Mouse (Mus musculus): ENCODE results near the gene Grb10.

Gene Grb10

DNA sequence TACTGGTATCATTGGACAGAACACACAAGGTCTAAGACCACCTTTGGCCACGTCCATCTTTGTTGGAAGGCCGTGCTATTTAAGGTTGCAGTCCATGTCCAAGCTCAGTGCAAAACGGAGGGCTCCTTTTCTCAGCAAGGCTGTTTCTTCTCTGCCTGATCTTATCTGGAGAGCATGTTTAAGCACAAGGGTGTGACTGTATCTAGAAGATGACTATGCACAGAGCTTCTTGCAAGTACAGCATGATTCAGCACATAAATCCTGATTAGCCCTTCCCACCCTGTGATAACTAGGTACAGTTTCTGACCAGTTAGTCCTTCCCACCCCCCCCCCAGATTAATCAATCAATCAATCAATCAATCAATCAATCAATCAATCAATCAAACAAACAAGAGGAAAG is 115.1 kb downstream of the Grb10 start:
- in situ Hi-C loops (cut with MboI, MseI): no loop called here

DNA sequence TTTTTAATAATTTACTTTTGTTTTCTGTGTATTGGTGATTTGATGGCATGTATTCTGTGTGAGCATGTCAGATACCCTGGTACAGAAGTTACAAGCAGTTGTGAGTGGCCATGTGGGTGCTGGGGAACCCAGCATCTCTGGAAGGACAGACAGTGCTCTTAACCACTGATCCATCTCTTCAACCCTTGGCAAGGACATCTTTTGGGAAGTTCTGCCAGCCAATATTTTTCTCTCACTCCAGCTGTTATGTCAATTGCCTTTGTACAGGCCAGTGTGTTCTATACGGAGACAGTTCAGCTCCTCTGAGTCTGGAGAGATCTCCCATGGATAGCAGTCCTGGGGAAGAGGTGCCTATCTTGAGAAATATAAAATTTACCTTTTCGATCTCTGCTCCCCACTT is 116.4 kb downstream of the Grb10 start:
- in situ Hi-C loops (cut with MboI, MseI): no loop called here

DNA sequence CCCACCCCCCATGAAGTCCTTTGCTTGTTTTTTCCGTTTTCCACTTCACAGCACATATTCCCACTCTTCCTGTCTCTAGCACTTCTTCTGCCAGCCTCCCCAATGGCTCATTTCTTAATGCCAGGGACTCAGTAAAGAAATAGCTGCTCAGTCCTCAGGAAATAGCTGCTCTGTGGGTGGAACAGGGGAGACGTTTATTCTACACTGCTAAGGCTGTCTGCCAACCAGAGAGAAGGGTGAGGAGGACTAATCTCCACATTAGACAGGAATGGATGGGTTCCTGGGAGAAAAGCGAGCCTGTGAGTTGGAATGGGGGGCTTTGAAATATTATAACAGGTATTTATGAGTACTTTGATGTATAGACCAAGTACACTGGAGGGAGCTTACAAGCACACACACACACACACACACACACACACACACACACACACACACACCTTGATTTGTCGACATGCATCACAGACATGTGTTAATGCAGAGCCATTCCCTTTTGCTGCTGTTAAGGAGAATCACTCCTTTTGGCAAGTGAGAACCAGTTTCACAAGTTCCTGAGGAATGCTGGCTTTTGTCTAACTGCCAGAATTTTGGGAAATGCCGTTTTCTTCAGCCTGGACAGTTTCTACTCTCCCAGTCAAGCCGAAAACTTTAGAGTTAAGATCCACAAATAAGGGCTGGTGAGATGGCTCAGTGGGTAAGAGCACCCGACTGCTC is 130.6 kb downstream of the Grb10 start:
- in situ Hi-C loops (cut with MboI, MseI): no loop called here

DNA sequence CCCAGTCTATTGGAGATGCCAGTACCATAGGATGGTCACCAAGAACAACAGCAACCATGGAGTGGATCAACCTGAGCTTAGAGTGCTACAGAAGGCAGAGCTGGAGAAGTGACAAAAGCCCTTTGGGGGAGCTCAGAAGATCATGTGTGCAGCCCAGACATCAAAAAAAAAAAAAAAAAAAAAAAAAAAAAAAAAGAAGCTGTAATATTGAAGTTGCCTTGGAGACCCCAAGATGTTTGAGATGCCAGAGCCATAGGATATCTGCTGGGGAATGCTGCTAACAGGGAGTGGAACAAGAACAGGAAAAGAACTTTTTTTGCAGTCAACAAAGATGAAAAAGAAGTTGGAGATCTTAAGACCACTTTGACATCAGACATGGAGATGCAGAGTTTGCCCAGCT is 133.0 kb downstream of the Grb10 start:
- in situ Hi-C loops (cut with MboI, MseI): no loop called here

DNA sequence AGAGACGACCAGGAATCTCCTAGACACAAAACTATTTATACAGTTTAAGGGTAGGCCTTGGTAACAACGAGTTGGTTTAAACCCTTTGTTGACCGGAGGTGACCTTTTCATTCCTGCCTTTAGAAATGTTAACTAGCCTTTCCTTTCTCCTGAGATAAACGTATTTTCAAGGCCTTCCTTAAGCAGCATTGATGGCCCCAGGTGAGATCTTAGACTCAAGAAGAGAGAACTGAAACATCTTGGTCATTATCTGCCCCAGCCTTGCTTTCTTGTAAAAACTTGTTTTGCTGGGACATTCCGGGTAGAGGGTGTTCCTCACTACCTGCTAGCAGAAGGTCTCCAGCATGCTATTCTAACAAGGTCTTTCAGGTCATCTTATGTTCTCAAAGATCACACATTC is 133.5 kb downstream of the Grb10 start:
- in situ Hi-C loops (cut with MboI, MseI): no loop called here

DNA sequence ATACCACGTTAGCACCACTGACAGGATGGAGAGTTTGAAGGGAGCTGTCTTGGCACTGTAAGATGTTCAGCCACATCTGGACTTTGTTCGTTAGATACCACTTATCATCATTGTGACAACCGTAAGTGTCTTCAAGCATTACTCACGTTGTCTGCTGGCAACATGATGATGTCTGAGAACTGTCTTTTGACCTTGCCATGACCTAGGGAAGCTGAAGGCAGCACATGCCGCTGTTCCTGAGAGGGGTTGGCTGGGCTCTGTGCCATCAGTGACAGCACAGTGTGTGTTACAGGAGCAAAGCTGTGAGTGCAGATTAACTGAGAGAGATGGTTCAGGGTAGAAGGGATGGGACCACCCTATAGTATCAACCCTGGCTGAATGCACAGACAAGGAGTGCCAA is 137.0 kb downstream of the Grb10 start:
- in situ Hi-C loops (cut with MboI, MseI): no loop called here

DNA sequence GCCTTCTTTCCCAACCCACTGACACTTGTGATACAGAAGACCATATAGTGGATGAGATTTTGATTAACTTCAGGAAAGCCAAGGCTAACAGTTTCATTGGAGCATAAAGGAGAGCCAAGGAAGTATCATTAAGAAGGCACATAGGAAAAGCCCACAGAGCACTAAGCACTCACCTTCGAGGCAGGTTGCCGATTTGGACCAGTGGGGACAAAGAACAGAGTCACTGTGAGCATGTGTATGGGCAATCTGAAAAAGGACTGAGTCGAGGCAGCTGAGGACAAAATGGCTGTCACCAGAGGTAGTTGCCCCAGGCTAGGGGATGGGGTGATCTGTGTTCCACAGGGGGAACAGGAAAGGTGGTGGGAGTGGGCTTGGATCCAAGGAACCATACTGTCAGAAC is 140.0 kb downstream of the Grb10 start:
- in situ Hi-C loops (cut with MboI, MseI): no loop called here

DNA sequence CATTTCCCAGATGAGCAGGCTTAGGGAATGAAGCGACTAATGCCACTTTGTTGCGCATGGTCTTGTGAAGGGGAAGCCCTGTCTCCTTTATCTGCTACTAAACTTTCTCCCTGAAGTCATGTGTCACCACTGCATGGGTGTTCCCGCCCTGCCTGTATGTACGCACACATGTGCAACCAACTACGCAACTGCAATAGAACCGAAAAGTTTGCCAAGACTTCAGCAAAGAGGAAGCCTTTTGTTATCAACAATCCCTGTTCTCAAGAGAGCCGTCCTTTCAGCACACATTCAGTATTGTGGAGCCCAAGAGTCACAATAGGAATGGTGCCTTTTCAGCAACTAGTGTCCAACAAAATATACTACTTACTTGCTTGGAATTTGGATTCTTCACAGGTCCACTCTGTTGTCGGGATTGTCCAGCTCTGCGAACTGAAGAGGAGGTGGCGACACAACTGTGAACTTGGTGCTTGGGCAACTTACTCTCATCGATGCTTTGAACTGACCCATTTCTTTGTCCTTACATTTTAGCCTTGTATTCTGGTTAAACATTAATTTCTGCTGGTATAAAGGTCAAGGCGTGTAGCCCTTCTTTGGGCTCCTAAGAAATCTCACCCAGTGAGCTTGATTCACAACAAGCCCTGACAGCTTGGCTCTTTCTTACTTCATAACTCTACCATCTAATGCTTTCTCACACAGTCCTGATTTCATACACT is 140.7 kb downstream of the Grb10 start, which contains the start of gene Ddc:
Gene Ddc (minus strand): TSS at position 500 of the 713 bp plus-strand sequence.
- in situ Hi-C loops (cut with MboI, MseI): no loop called here

DNA sequence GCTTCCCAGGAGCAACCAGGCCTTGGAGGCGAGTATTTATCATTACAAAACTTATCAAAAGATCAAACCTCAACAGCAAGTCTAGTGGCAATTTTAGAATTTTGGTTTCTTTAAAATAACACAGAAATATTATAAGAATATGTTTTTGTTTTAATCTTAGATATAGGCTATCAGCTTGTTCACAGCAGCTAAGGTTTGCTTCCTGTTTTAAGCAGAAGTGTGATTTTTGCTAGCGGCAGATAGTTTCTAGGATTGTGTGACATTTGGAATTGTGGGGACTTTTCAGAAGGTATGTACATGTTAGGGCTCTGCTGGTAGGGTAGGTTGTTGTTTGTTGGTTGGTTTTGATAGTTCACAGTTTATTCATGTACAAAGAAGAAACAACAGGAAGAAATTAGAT is 143.0 kb downstream of the Grb10 start:
- in situ Hi-C loops (cut with MboI, MseI): no loop called here

DNA sequence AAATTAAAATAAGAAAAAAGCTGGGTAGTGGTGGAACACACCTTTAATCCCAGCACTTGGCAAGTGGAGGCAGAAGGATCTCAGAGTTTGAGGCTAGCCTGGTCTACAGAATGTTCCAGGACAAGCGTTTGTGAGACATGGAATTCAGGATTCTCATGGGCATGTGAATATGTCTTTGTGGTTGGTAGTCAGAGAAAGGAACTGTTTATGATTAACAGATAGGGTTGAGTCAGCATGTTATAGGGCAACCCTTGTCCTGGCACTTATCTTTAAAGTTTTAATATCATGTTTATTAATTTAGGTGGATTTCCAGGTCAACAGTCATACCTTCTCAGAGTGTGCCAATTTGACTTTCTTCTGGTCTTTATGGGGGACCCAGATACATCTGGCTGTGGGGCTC is 144.7 kb downstream of the Grb10 start:
- in situ Hi-C loops (cut with MboI, MseI): no loop called here

DNA sequence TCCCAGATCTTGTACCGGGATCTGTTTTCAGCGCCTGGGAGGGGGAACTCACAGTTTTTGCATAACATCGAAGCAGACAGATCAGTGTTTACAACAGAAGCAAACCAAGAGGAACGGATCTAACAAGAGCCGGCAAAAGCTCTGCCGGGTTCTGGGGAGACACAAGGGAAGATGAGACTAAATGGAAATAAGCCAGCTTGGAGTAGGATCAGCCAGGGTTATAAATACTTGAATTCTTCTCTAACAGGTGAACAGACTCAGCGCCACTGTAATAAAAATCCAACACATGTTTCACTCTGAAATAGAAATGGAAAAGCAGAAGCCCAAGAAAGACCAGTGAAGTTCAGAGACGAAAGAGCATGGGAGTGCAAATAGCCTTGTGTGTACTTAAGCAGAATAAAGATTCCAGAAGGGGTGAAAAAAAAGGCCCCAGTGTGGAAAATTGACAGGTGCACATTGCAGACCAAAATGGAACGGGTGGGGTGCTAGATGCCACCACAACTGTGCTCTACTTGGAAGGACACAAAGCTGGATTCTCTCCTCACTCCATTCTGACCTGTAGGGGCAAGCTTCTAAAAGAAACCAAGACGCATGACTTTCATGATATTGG is 145.4 kb downstream of the Grb10 start:
- in situ Hi-C loops (cut with MboI, MseI): no loop called here

DNA sequence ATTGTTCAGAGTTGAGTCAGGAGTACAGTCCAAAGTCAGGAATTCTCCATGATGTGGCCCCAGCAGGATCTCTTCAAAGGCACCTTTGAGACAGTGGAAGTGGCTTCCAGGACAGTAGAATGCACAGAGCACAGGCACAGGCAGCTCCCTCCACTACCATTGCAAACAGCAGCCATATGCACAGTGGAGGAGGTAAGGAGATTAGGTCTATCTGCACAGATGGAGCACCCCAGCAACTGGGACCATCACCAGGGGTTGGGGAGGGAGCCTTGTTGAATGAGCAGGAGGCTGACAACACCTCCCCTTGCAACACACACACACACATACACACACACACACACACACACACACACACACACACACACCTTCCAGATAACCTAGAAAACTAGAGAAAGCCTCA is 146.7 kb downstream of the Grb10 start:
- in situ Hi-C loops (cut with MboI, MseI): no loop called here

DNA sequence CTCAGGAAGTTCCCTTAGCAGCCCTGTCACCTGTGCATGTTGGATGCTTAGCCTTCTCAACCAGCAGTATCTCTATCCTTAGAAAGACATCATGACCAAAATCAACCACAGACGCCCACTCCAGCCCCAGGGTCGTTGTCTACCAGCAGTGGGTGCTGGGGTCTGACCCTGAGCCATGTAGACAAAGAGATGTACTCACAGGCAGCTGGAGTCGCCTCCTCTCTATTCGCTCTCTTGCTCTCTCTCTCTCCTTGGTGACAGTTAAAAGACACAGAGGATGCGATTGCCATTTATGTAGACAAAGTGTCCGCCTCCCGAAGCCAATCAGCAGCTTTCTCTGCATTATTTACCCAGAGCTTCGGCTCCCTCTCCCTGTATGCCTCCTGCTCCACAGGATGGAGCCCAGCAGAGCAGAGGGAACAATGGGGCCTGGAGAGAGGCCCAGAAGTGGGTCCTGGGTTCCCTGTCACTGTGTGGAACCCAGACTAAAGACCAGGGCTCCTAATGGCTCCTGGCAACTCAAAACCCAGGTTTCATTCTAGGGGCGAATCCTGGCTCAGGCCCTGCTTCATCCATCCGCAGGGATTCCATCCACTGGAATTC is 148.2 kb downstream of the Grb10 start:
- in situ Hi-C loops (cut with MboI, MseI): no loop called here

DNA sequence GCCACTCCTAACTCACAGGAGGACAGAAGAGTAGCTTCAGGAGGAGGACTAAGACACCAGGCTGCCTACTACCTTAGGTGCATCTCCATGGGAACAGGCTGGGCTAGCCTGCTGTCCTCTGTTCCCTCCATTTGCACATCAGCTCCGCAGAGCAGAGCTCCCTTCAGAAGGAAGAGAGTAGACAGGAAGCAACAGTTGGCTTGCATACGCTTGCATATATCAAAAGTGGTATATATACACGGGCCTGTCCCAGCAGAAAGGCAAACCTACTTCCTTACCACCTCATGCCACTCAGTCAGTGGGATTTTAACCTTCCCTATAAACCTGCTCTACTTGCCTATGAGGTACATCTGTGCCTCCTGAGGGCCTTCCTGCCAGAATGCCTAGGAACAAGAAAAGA is 149.8 kb downstream of the Grb10 start:
- in situ Hi-C loops (cut with MboI, MseI): loop anchor here (5.0 kb wide), 1 partner anchor 76 kb away; no protein-coding TSS in a partner anchor

DNA sequence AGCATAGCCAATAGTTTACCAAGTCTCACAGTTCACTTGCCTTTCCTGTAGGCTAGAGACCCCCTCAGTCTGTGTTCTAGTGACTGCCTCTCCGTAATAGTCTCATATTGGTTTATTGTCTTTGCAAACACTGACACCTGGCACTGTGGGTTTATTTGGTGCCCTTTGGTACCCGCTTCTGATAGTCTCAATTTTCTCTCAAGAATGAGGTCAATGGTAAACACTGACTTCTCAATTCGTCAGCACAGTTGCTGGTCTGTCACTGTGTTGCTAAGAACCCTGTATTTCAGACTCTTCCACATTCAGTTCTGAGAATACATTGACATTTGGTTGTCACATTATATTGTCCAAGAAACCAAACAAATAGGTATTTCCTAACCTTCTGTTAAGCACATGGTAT is 150.4 kb downstream of the Grb10 start:
- in situ Hi-C loops (cut with MboI, MseI): loop anchor here (5.0 kb wide), 1 partner anchor 76 kb away; no protein-coding TSS in a partner anchor

DNA sequence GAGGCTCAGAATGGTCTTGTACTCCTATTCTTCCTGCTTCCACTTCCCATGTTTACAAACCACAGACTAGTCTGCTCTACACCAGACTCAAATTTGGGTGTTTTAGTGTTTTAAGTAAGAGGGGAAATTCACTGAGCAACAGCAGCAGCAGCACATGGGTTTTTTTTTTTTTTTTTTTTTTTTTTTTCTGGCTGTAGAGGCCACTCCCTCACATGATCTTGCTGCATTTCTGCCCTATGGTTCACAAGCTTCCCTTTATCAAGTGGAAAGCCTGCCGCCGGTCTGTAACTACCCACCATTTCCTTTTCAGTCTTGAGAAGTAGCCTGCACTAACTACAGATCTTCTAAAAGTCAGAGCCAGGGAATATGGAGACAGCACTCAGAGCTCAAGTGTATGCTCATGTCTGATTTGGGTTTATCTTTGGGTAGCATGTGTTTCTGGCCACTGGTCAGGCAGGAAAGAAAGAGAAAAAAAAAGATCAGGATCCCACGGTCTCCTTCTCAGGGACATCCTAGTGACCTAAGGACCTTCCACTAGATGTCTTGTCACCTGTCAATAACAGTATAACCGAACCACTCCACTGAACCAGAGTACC is 152.0 kb downstream of the Grb10 start:
- in situ Hi-C loops (cut with MboI, MseI): loop anchor here (5.0 kb wide), 1 partner anchor 74 kb away; no protein-coding TSS in a partner anchor

DNA sequence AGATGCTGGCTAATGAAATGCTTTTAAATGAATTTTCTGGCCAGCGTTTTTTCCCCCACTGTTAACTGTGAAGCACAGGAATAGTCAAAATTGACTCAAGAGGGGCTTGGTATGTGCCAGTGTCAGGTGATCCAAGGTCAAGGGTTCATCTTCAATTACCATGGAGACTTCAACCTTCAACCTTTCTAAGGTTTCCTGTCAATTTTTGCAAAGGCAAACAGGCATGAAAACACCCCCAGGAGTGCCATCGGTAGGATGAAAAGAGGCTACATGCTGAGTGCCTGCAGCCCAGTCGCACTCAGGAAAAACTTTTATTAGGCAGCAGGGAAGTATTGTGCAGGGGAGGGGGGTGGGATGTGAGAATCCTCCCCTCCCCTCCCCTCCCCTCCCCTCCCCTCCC is 152.6 kb downstream of the Grb10 start:
- in situ Hi-C loops (cut with MboI, MseI): loop anchor here (5.0 kb wide), 1 partner anchor 74 kb away; no protein-coding TSS in a partner anchor

DNA sequence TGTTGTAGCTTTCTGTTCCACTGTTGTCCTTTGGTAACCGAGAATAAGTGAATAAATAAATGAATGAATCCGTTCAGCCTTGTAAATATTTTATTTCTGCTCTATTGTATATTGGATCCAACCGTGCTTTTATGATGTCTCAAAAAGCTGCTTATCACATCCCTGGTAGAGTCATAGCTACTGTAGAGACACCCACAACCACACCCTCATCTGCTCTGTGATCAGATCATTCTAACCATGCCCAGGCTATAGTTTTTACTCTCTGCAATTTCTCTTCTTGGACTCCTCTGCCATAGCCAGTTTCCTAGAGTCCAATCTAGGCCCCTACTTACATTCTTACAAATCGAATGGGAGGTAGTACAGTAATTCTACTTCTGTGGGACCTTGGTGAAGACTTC is 153.2 kb downstream of the Grb10 start:
- in situ Hi-C loops (cut with MboI, MseI): loop anchor here (5.0 kb wide), 1 partner anchor 73 kb away; no protein-coding TSS in a partner anchor

DNA sequence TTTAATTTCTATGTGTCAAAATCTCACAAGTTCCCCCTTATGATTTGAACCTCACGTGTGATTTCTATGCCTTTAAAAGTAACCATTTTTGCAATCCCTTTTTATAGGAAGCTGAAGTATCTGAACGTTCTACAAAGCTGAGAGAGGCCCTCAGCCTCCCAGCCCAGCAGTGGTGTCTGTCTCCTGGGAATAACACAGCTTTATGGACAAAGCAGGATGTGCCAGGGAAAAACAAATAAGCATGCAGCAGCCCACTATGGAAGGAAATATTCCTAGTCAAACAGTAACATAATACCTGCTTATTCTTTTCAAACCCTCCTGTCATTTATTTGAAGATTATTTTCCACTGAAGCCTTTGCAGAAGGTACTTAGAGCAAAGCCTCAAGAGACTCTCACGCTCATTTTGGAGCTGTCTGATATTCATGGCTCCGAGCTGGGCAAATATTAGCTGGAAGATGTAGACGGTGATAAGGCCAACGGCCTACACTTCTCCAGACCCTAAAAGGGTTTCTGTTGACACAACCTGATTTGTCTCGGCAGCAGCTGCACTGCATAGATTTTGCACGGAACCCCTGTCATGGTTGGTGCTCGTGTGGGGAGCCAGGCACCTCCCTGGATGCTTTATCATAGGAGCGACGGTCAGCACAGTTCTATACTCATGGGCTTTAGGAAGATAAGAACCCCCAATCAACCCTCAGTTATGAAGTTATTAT is 153.8 kb downstream of the Grb10 start:
- in situ Hi-C loops (cut with MboI, MseI): loop anchor here (5.0 kb wide), 1 partner anchor 72 kb away; no protein-coding TSS in a partner anchor

DNA sequence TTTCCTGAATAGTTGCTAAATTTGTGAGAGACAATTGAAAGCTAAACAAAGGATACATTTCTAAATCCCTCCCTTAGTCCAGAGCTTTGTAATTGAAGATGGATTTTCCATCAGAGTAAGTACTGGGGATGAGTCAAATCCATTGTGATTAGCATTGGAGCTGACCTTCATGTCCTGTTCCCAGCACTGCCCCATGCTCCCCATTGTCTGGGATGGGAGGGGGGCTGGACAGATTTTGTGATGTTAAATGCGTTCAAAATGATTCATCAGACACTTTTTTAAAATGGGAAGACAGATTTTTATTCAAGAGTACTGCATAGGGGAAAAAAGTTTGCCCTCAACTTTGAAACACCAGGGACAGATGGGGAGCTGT is 156.7 kb downstream of the Grb10 start:
- in situ Hi-C loops (cut with MboI, MseI): no loop called here

All from regulatory T cell (primary cell).